Mouse (Mus musculus): ENCODE measurements at regions not wholly inside any gene's neighbourhood (a gene's known extent, or its start where the extent isn't known, plus 50 kb on each side); places are given as distances from the start of the nearest gene placed in this dataset.

DNA sequence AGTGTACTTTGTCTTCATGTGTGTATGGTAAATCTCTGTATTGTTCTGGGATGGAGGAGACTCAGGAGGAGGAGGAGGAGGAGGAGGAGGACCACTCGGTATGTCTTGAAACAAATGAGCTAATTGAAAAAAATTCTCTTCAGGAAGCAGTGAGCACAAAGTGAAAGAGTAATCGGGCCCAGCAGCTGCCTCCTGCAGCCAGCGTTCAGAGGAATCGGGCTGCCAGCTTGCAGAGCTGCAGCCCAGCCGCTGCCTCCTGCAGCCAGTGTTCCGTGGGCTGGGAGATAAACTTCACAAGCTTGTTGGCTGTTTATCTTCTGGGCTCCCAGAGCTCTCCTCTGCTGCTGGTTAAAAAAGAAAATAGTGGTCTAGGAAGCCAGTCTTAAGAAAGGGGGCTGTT, 74.9 kb upstream of the Zfp217 start:
- TF ChIP-seq CTCF (conservative IDR thresholded peaks at IDR 0.05 in 1 of 2, IDR thresholded peaks at IDR 0.05 in 1 of 2; ENCODE audit: low read depth in 2 of 2, low read length in 2 of 2) (no peak), RCOR1 (conservative IDR thresholded peaks at IDR 0.05; ENCODE audit: low read depth, low read length) (no peak)
